Mouse (Mus musculus): Measurements from ENCODE around the gene Trpc4ap. TPM values are rescaled to one million over a fixed set of nuclear protein-coding genes. Genes with fewer than 3 reads are reported as not detected.
A peak's percentile ranks its signal among the peaks of the same experiment; 100 is the strongest.
"Not testable (repeated sequence)": the region's sequence is repeated elsewhere in the genome, so short reads cannot be mapped to it uniquely, and the experiment has no call there.

Trpc4ap gene
- total RNA-seq (2021) = 100 to 1,000 TPM; 129 to 141 TPM
- long read RNA-seq, experiment 1, transcript Trpc4ap-202 (19 exons, 3,091 nt) = minor isoform, 14 of 222 reads
- long read RNA-seq, experiment 1, transcript Trpc4ap-201 (19 exons, 3,204 nt) = major isoform, 174 of 222 reads
- long read RNA-seq, experiment 1, partial matches to known transcripts = 12 of 222 reads
- long read RNA-seq, experiment 1, other reads (novel, unspliced or antisense) = 22 of 222 reads
- long read RNA-seq, experiment 2, transcript Trpc4ap-201 (19 exons, 3,204 nt) = major isoform, 357 of 483 reads
- long read RNA-seq, experiment 2, transcript Trpc4ap-202 (19 exons, 3,091 nt) = minor isoform, 35 of 483 reads
- long read RNA-seq, experiment 2, partial matches to known transcripts = 63 of 483 reads
- long read RNA-seq, experiment 2, other reads (novel, unspliced or antisense) = 26 of 483 reads

DNA sequence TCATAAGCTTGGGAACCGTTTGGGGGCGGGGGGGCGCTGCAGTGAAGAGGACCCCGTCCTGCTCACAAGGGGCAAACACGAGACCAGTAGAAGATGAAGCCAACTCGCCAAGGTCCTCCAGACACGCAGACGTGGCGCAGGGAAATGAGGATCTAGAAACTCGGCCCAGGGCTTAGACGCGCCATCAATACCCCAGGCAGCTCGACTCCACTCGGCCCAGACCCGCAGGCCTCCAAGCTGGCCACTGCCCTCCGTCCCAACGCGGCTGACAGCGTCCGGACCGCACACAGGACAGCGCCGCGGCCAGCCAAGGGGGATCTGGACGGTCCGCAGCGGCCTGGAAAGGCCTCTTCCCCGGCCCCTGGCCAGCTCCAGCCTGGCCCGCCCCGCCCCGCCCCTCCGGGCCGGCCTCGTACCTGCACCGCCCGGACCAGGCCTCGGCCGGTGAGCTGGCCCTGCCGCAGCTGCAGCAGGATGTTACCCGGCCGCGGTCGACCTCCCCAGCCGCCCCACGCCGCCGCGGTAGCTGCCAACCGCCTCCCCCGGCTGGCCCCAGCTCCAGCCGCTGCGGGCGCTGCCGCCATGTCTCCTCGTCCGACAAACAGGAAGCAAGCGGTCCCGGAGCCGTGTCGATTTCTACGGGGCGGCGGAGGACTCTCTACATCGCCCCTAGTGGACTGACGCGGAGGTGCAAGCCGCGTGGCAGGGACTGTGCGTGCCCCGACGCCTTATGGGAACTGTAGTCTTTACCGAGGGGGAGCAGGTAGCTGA lies at the start of gene Trpc4ap:
Gene Trpc4ap, minus strand, starts transcription at position 662 of the 771 bp plus-strand sequence.
- peak; percentile 97 for DNase-seq (ENCODE audit: low spot score in 2 of 2)

DNA sequence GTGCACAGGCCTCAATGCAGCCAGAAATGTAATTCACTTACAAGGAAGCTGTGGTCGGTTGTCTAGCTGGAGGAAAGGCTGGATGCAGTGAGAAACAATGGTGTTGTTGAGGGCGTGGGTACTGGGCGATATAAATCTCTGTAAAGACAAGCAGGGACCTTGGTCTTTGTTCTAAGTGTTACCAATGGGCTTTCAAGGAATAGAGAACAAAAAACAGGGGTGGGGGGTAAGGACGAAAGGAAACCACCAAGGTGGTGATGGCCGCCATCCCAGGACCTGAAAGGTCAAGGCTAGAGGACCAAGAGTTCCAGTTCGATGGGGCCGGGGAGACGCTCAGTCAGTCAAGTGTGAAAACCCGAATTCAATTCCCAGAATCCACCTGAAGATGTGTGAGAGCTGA lies 45.6 kb upstream of the Trpc4ap start:
- no peak for DNase-seq (ENCODE audit: low spot score in 2 of 2)

DNA sequence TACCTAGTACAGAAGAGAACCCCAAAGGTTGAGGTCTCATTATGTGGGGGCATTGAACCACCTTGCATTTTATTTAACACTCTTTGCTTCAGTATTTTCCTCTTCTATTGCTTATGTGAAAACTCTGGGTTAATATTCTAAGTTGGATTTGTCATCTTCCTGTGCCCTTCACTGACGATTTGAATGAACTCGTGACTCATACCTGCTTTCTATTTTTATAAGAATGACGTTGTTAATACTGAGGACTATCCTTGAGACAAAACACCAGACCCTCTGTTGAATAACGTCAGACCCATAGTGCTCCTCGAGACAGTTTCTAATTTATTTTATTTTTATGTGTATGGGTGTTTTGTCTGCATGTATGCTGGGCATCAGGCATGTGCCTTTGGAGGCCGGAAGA lies 44.8 kb upstream of the Trpc4ap start:
- no peak for DNase-seq (ENCODE audit: low spot score in 2 of 2)

- DNase-seq (ENCODE audit: low spot score in 2 of 2) = not testable (repeated sequence)
Measured at GRCm38 (mm10) chr2:155735766-155736165, 43.6 kb upstream of the Trpc4ap start, which contains the start of gene Gm17581. Gene Gm17581 (minus strand): TSS chr2:155735866.

DNA sequence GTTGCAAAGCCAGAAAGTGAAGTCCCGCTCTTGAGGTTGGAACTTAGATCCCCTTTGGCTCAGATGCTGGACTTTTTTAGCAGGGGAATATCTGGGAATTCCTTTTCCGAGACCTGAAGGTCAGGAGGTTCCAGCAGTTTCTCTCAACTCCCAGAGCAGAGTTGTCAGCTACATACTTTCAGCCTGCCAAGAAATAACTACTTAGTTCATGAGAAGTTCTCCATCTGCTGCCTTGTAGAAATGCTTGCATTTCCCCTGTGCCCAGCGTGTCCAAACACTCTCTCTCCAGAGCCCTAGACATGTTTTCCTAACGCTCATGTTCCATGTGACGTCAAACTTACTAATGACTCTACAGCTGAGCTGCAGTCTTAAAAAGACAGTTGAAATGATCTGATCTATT lies 42.9 kb upstream of the Trpc4ap start:
- DNase-seq (ENCODE audit: low spot score in 2 of 2) = no peak

GRCm38 (mm10) chr2:155729158-155729645 lies 37.0 kb upstream of the Trpc4ap start, which contains the start of gene Edem2:
Gene Edem2 (minus strand): TSS chr2:155729475.
- DNase-seq (ENCODE audit: low spot score in 2 of 2) = peak; percentile 68 to 80

DNA sequence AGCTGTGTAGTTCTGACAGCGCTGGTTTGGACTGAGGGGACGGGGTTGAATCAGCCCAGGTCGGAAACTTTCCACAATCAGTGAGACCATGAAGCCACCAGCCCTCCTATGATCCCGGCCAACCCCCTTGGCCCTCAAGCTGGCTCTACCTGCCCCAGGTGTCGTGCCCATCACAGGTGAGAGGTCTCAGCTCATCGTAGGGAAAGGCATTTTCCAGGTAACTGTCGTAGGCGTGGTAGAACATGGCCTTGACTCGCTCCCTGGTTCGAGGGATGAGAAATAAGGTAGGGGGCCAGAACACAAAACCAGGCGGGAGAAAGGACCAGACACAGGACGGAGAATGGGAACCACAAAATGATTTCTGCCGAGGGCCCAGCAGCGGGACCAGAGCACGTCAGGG lies 36.6 kb upstream of the Trpc4ap start:
- DNase-seq (ENCODE audit: low spot score in 2 of 2) = no peak

DNA sequence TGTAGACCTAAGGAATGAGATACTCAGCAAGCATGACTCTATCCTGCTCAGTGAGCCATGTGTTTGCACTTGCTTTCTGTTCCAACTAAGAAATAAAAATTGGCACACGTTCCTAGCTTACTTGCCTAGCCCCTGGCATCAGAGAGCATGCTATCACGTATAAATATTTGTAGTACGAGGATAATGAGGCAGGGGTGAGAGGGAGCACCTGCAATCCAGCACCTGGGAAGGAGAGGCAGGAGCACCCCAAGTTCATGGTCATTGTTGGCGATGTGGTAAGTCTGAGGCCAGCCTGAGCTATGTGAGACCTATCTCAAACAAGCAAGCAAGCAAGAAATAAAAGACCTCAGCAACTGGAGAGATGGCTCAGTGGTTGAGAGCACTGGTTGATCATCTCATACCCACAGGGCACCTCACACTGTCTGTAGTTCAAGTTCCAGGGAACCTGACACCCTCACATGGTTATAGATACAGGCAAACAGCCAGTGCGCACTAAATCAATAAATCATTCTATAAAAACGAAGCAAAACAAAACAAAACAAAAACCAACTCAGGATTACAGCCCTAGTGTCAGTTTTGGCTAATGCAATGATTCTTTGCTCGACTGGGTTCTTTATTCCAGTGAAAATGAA lies 35.7 kb upstream of the Trpc4ap start:
- DNase-seq (ENCODE audit: low spot score in 2 of 2) = no peak

DNA sequence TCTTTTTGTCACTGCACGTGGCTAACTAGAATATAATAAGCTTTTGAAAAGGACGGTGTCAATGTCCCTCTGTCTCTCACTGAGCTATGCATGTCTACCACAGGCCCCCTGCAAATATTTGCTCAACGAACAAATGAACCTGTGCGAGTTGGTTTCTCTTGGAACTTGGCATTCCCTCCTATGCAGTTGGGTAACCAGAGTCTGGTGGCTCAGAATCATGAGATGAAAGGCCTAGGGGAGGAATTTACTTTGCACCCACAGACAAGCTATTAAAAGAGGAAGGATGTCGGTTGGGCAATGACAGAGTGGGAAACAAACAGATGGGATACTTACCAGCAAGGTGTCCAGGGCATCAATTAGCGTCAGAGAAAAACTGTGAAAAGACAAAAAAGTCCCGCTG lies 34.1 kb upstream of the Trpc4ap start:
- DNase-seq (ENCODE audit: low spot score in 2 of 2) = no peak

DNA sequence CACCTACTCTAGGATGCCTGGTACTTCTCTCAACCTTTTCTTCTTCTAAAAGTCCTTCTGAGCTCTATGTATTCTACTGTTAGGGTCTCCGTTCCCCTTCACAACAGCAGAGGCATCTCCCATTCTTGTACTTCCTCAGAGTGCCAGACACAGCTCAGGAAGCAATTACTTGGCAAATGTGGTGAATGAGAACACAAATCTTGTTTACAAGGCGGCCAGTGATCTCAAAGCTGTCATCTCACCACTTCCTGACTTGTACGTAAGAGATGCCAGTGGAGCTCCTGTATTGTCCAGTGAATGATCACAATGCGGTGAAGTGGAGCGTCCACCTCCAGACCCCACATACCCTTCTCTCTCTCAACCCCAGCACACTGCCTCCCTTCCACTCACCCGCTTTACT lies 32.3 kb upstream of the Trpc4ap start:
- no peak for DNase-seq (ENCODE audit: low spot score in 2 of 2)

- DNase-seq (ENCODE audit: low spot score in 2 of 2) = no peak
Measured at GRCm38 (mm10) chr2:155724036-155724435, 31.9 kb upstream of the Trpc4ap start.

GRCm38 (mm10) chr2:155720585-155720984 lies 28.4 kb upstream of the Trpc4ap start:
- no peak for DNase-seq (ENCODE audit: low spot score in 2 of 2)

- no peak for DNase-seq (ENCODE audit: low spot score in 2 of 2)
Measured at GRCm38 (mm10) chr2:155717082-155717990, 25.2 kb upstream of the Trpc4ap start.

- no peak for DNase-seq (ENCODE audit: low spot score in 2 of 2)
Measured at GRCm38 (mm10) chr2:155710557-155710956, 18.4 kb upstream of the Trpc4ap start.

DNA sequence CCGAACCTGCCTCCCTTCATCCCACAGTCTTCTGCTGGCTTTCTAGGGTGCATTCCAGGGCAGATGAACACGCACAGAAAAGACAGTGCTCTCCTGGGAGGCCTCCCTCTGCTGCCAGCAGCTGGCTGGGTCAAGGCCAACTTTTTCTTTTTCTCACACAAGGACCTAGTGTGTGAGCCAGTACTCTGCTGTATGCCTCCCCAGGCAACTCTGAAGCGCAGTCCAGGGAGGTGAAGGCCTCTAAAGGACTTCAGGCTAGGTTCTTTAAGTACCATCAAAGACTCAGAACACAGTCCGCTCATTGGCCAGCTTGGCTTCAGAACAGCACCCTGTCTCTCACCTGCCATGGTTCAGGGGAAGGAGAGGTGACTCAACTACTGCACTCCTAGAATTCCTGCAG lies 15.1 kb upstream of the Trpc4ap start:
- DNase-seq (ENCODE audit: low spot score in 2 of 2) = peak in 1 of 2 experiments; percentile 35

- DNase-seq (ENCODE audit: low spot score in 2 of 2) = no peak
Measured at GRCm38 (mm10) chr2:155703630-155704029, 11.4 kb upstream of the Trpc4ap start.

DNA sequence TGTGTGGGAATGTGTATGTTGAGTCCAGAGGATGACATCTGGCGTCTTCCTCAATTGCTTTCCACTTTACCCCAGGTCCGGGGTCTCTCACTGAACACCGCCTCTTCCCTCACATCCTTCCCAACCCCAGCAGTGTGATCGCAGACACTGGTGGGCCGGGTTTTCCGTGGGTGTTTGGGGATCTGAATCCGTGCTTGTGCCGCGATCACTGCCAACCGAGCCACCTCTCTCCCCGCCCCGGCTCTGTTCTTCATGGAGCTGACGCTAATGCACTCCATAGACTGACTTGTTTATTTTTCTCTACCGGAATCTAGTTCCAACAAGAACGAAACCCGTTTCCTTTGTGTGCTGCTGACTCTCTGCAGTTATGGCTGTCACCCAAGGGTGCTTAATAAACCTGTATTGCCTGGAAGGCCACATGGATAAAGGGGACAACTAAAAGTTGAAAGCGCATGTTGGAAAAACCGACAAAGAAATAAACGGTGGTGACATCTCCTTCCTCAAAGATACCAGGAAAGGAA lies 9.3 kb upstream of the Trpc4ap start:
- no peak for DNase-seq (ENCODE audit: low spot score in 2 of 2)

- not testable (repeated sequence) for DNase-seq (ENCODE audit: low spot score in 2 of 2)
Measured at GRCm38 (mm10) chr2:155698443-155698842, 6.3 kb upstream of the Trpc4ap start.

DNA sequence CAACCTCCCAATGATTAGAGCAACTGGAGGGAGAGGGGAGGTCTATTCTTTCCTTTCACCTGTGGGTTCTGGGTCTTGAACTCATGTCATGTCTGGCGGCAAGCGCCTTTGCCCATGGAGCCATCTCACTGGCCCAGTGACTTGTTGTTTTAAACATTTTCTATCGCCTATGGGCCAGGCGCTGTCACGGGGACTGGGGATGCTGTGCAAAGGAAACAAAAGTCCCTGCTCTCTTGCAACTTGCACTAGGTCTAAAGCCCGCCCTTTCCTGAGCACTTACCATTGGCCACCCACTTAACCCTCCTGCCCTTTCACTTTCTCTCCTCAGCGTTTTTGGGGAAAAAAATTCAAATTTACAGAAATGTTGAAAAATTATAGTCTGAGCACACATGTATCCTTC lies 4.7 kb upstream of the Trpc4ap start:
- no peak for DNase-seq (ENCODE audit: low spot score in 2 of 2)

DNA sequence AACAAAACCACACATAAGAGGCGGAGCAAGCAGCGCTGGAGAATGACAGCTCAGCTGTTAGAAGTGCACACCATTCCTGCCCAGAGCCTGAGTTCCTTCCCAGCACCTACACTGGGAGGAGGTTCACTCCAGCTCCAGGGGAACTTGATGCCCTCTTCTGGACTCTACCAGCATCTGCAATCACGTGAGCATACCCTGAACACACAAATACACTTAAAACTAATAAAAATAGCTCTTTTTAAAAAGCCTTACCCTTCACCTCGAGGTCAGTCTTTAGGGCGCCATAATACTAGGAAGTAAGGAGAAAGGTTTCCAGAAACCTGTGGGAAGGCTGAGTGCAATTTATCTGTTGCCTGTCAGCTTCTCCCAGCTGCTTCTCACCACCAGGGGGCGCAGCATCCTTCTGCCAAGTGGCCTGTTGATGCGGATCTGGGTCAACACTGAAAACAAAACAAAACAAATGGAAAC lies 3.9 kb upstream of the Trpc4ap start:
- peak; percentile 78 to 81 for DNase-seq (ENCODE audit: low spot score in 2 of 2)

All from adrenal gland, postnatal 4 days (tissue).